Comparison of ENCODE assay signal across 9 mouse cellular contexts in the genomic region with DNA sequence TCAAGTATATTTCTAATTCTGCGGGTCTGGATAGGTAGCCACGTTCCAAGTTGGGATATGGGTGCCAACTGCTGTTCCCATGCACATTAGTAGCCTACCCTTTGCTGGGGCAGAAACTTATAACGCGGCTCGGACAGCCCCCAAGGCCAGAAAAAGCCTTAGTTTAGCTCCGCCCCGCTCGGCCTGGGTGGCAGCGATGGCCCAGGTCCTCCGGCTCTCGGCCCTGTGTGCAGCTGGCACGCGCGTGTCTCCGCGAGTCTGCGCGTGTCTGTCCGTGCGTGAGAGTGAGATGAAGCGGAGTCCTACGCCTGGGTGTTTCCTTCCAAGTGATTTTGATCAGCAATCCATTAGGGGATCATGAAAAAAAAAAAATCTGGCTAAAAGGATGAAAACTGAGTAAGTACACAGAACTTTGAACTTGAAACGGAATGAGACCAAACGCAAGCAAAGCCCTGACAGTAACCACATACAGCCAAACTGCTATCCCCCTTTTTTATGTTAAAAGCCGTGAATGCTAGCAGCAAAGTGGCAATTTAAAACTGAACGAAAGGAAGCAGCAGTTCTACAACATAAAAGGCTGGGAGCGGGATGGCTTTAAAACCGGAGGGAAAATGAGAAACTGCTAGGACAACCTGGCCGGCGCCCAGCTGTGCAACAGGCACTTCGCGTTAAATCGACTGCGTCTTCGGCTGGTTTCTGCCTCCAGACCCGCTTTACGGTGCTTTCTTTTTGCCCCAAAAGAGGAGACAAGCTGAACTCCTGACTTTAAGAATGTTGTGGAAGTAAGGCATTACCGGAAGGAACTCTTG. TPM values are rescaled to one million over a fixed set of nuclear protein-coding genes. Genes with fewer than 3 reads are reported as not detected.
DNase-seq lines count a peak whose midpoint lies in the region; ATAC-seq and TF ChIP-seq lines count a peak whose summit lies in the region.
"Had no signal": no experiment of that assay in that cellular context is flagged by ENCODE, and none has a peak within 500 bp of the region (broad histone marks: within the 10 kb centered on the region; RNA-seq: fewer than 3 reads in every experiment).

Gene Cped1, plus strand, starts transcription at position 185 of the 809 bp plus-strand sequence.

- under 1% methylated on average over 38 of the region's 38 CpGs for WGBS in intestine, embryonic 16.5 days
- under 1% methylated on average over 38 of the region's 38 CpGs for WGBS in lung, adult 2 months
- under 1% methylated on average over 38 of the region's 38 CpGs for WGBS in neural tube, embryonic 15.5 days

- intact Hi-C loops in left cerebral cortex, adult 2 months (cut with DNase I) = loop anchor here (2.0 to 5.0 kb wide), 2 partner anchors 85 to 111 kb away; no protein-coding TSS in a partner anchor
- intact Hi-C loops in left cerebral cortex, postnatal 36 days (cut with DNase I) = loop anchor here (2.0 kb wide), 1 partner anchor 85 kb away; no protein-coding TSS in a partner anchor

- peak within 1 kb of the TSS; percentile 67 for H3K9ac ChIP-seq in intestine, embryonic 16.5 days (ENCODE audit: low read depth, low read length)
- H3K9ac ChIP-seq in neural tube, embryonic 15.5 days (replicated peaks) = peak within 1 kb of the TSS; percentile 34

- H3K9me3 ChIP-seq in intestine, embryonic 16.5 days (ENCODE audit: control insufficient read depth, low read length) = no peaks in the 10 kb centered on the region
- no peaks in the 10 kb centered on the region for H3K9me3 ChIP-seq in neural tube, embryonic 15.5 days (replicated peaks)

- H3K4me1 ChIP-seq in intestine, embryonic 16.5 days (ENCODE audit: control insufficient read depth, insufficient read depth, low read length) = no peaks in the 10 kb centered on the region
- peaks cover 2% of the 10 kb centered on the region; the same call in 1 of the 2 replicates for H3K4me1 ChIP-seq in lung, adult 2 months (ENCODE audit: control insufficient read depth, insufficient read depth, low read length)
- H3K4me1 ChIP-seq in neural tube, embryonic 15.5 days = peaks cover 21% of the 10 kb centered on the region

- H3K4me2 ChIP-seq in intestine, embryonic 16.5 days (ENCODE audit: low read depth, low read length) = peak within 1 kb of the TSS; percentile 79
- H3K4me2 ChIP-seq in neural tube, embryonic 15.5 days = peak within 1 kb of the TSS; percentile 95

- H3K27ac ChIP-seq in left cerebral cortex, adult 2 months = no peak within 1 kb of the TSS
- peak within 1 kb of the TSS; percentile 65 for H3K27ac ChIP-seq in intestine, embryonic 16.5 days (ENCODE audit: low read length)
- H3K27ac ChIP-seq in neural tube, embryonic 15.5 days (replicated peaks) = 0 out of 2 replicates have a peak within 1 kb of the TSS, but pooled peaks have one; percentile 28

- no peaks in the 10 kb centered on the region for H3K36me3 ChIP-seq in intestine, embryonic 16.5 days (ENCODE audit: control insufficient read depth, insufficient read depth, low read length)
- H3K36me3 ChIP-seq in neural tube, embryonic 15.5 days = no peaks in the 10 kb centered on the region

- TF ChIP-seq CTCF in left cerebral cortex, adult 2 months (IDR thresholded peaks at IDR 0.05) = no peak
- TF ChIP-seq CTCF in lung, adult 2 months (IDR thresholded peaks at IDR 0.05; ENCODE audit: insufficient read depth, low read length) = no peak

- no peaks in the 10 kb centered on the region for H3K27me3 ChIP-seq in intestine, embryonic 16.5 days (replicated peaks; ENCODE audit: control insufficient read depth, insufficient read depth, low read length)
- peaks cover 31% of the 10 kb centered on the region for H3K27me3 ChIP-seq in neural tube, embryonic 15.5 days (replicated peaks)

- peak; percentile 72 for ATAC-seq in common myeloid progenitor, adult 5-6 weeks (replicated peaks; ENCODE audit: low read depth, poor library complexity, severe bottlenecking)
- ATAC-seq in granulocyte monocyte progenitor cell, adult 5-6 weeks (replicated peaks; ENCODE audit: poor library complexity, severe bottlenecking) = peak; percentile 78
- ATAC-seq in intestine, embryonic 16.5 days = peak; percentile 76
- ATAC-seq in neural tube, embryonic 15.5 days (ENCODE audit: low FRiP score) = peak; percentile 70
- no peak; the same call in 1 of the 2 replicates for ATAC-seq in erythroid progenitor cell, adult 5-6 weeks (replicated peaks; ENCODE audit: low FRiP score, poor library complexity, severe bottlenecking)
- ATAC-seq: Patski had no signal

- TF ChIP-seq POLR2A in lung, adult 2 months (IDR thresholded peaks at IDR 0.05; ENCODE audit: borderline replicate concordance, extremely low read depth, low read depth, low read length) = peak; percentile 69; the same call in 1 of the 2 replicates

- peak within 1 kb of the TSS; percentile 49 for H3K4me3 ChIP-seq in left cerebral cortex, adult 2 months
- peak within 1 kb of the TSS; percentile 50 for H3K4me3 ChIP-seq in intestine, embryonic 16.5 days (ENCODE audit: low read length)
- peak within 1 kb of the TSS; percentile 56 for H3K4me3 ChIP-seq in lung, adult 2 months (replicated peaks; ENCODE audit: extremely low read depth, low read depth, low read length)
- H3K4me3 ChIP-seq in neural tube, embryonic 15.5 days (replicated peaks) = peak within 1 kb of the TSS; percentile 45

- DNase-seq in left cerebral cortex, adult 2 months (ENCODE audit: extremely low spot score in 1 of 2, low spot score in 2 of 2) = peak in 1 of 2 experiments; percentile 35
- DNase-seq in left cerebral cortex, postnatal 36 days (ENCODE audit: low spot score in 2 of 2) = no peak
- DNase-seq in lung, adult 2 months = peak; percentile 69

RNA-seq across cellular contexts. Expression of gene Cped1, which starts in this region (rescaled TPM):
- total RNA-seq in left cerebral cortex, adult 2 months (2021) = 1 to 10 TPM; 3.6 to 4.7 TPM
- 1 to 10 TPM; 3.0 to 4.1 TPM for total RNA-seq in left cerebral cortex, postnatal 36 days (2021)
- total RNA-seq in common myeloid progenitor, adult 5-6 weeks (2017) = 2.9 and 5.8 TPM in 2 replicates
- total RNA-seq in granulocyte monocyte progenitor cell, adult 5-6 weeks (2014; fragmentation: Nextera tagmentation) = 1.3 and 2.1 TPM in 2 replicates
- total RNA-seq in granulocyte monocyte progenitor cell, adult 5-6 weeks (2017) = 0.60 and 0.72 TPM in 2 replicates
- polyA plus RNA-seq in intestine, embryonic 16.5 days (2015; fragmentation: Nextera tagmentation; extraction: Ambion mirVana) = 16.8 and 17.6 TPM in 2 replicates
- 23.2 and 29.4 TPM in 2 replicates for polyA plus RNA-seq in lung, adult 2 months (2012; rRNA removed)
- polyA plus RNA-seq in neural tube, embryonic 15.5 days (2015; fragmentation: Nextera tagmentation; extraction: Ambion mirVana) = 2.7 and 3.6 TPM in 2 replicates
- total RNA-seq in erythroid progenitor cell, adult 5-6 weeks (2015; ENCODE audit: low replicate concordance) = not detected in 2 replicates
- 0.26 and 0.53 TPM in 2 replicates for total RNA-seq in erythroid progenitor cell, adult 5-6 weeks (2017; ENCODE audit: low replicate concordance)
